Mouse (Mus musculus) spleen, postnatal 10 days (tissue): ENCODE measurements around the gene Clasp1.

ENCODE experiments used
- DNase-seq, 2 experiments: peaks; one replicate each; pipeline ENCODE4 v3.0.0; 2021 to 2022; ENCODE audit warnings: low spot score in 2 of 2

Clasp1 gene

GRCm38 (mm10) chr1:118498311-118498710 is 109.5 kb downstream of the Clasp1 start:
- DNase-seq, result peak; percentile 79 to 88

GRCm38 (mm10) chr1:118500606-118501005 is 111.7 kb downstream of the Clasp1 start:
- DNase-seq, result no peak

DNA sequence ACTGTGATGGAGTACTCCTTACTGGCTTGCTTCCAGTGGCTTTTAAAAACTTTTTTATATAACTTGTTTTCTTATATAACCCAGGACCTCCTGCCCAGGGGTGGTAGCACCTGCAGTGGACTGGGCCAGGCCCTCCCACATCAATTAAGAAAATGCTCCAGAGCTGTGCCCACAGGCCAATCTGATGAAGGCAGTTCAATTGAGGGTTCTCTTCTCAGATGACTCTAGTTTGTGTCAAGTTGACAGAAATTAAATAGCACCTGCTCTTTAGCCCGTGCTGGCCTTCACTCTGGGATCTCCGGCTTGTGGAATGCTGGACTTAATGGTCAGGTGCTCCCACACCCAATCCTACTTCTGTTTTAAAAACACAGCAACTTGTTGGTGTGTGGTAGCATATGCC is 112.8 kb downstream of the Clasp1 start:
- no peak for DNase-seq

DNA sequence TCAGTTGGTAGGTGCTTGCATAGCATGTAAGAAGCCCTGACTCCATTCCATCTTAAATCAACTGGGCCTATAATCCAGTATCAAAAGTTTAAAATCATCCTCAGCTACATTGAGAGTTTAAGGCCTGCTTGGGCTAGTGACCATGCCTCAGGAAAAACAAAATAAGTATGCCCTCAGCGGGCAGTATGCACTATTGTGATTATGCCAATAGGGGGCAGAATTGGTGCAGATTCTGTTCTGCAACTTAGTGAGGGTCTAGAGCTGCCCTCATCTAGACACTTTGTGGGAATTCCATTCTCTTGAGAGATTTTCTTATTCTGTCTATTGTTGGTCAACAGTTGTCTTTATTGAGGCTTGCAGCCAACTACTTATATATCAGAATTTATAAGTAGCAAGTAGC is 116.9 kb downstream of the Clasp1 start:
- DNase-seq, result no peak

- DNase-seq, result no peak
Measured at GRCm38 (mm10) chr1:118510996-118511395, 122.1 kb downstream of the Clasp1 start.

- no peak for DNase-seq
Measured at GRCm38 (mm10) chr1:118511738-118512530, 123.1 kb downstream of the Clasp1 start.

DNA sequence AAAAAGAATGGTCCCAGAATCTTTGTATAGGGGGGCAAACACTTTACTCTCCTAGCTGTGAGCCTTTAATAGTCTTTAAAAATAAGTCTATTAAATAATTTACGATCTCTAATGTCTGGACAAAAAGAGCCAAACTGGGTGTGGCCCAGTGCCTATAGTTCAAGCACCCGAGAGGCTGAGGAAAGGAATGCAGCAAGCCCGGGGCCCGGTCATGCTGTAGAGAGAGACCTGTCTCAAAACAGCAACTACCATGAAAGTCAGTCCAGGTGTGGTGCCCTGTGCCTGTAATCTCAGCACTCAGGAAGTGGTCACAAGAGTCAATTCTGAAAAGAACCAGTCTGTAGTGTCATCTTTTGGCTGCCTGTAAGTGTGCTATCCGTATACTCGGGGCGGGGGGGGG is 127.4 kb downstream of the Clasp1 start:
- DNase-seq, result no peak

DNA sequence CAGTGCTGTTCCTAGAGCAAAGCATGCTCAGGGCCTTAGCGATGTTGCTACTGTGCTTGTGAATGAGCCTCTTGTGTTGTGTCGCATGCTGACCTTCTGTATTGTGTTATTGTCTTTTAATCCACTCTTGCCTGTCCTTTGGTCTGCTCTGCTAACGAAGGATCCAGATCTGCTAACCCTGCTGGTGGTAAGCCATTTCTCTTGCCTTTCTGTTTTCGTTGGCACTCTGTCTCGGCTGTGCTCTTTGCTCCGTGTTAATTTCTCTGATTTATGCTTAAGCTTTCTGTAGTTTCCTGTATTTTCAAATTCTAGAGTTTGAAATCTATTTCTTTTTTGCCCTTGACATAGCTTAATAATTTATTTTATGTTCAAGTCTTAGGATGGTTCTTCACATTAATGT is 134.3 kb downstream of the Clasp1 start:
- DNase-seq, result no peak

DNA sequence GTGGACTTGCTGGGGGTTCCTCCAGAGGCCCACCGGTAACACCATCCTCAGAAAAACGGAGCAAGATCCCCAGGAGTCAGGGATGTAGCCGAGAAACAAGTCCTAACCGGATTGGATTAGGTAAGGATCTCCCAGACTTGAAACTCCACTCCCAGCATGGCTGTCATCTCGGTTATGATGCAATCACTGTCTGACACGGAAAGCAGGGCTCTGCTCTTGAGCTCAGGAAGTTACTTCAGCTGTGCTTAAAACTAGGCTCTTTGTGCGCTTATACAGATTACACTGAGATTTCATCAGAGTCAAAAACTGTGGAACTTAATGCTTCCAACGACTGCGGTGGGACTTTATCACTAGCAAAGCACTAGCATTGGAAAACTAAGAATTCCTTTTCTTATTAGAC is 136.5 kb downstream of the Clasp1 start:
- DNase-seq, result no peak

GRCm38 (mm10) chr1:118529213-118529612 is 140.4 kb downstream of the Clasp1 start:
- peak in 1 of 2 experiments; percentile 22 for DNase-seq

DNA sequence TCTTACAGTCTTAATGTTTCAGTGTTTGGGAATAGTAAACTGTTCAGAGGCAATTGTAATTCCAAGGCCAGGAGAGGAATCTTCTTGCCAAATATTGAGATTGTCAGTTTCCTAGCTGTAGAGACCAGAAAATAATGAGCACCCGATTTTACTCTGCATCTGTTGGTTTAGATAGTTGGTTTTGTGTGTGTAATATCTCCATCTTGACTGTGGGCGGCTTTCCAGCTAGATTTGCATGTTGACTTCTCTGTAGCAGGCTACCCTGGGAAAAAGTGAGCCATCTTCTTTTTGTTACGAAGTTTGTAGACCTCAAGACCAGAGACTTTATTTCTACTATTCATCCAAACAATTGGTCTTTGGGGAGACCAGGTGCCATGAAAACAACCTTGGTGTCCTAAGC is 142.4 kb downstream of the Clasp1 start:
- no peak for DNase-seq

DNA sequence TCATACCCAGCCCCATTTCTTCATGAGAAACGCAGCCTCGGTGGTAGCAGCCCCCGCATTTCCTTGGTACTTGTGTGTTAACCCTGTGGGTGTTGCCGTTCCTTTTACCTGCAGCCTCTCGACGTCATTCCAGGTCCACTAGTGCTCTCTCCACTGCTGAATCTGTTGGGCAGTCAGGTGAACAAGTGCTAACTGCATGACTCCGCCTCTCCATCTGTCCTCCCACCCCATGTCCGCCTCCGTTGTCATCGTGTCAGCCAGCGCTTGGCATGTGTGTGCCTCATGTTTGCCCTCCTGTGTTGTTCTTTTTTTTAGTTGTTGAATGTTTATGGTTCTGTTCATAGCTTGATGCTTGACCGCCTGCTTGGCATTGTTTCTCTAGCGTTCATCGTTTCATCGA is 147.2 kb downstream of the Clasp1 start:
- DNase-seq, result no peak

- DNase-seq, result no peak
Measured at GRCm38 (mm10) chr1:118539046-118539445, 150.2 kb downstream of the Clasp1 start.

- no peak for DNase-seq
Measured at GRCm38 (mm10) chr1:118542880-118543279, 154.0 kb downstream of the Clasp1 start.

DNA sequence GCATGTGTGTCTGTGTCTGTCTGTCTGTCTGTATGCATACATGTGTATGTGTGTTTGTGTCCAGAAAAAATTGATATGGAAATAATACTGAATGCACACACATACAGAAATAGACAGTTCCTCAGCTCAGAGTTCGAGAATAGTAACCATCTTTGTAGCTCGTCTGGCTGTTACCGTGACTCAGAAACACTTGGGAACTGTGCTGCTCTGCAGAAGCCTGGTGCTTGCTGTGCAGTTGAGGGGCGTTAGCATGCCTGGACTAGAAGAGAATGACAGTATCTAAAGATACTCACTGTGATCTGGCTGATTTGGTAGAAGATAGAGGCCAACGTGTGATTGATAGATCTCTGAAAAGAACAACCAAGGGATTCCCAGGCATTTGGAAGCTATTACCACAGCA is 159.9 kb downstream of the Clasp1 start:
- DNase-seq, result no peak

DNA sequence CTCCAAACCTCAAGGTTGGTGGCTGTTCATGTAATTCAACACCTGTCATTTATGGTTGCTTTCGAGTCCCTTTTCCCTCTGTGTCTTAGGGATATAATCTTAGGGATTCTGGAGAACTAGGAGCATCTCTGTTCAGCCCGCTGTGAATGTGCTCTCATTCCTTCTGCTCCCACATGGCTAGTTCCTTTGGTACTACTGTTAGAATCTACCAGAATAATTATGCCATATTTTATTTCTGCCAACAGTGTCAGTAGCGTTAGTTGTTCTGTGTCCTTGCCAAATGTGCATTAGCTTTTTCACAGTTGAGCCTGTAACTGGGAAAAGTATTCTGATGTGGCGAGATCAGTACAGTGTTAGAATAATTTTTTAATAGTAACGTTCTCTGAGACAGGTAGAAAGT is 162.3 kb downstream of the Clasp1 start:
- DNase-seq, result no peak

- DNase-seq, result no peak
Measured at GRCm38 (mm10) chr1:118552071-118552470, 163.2 kb downstream of the Clasp1 start.

DNA sequence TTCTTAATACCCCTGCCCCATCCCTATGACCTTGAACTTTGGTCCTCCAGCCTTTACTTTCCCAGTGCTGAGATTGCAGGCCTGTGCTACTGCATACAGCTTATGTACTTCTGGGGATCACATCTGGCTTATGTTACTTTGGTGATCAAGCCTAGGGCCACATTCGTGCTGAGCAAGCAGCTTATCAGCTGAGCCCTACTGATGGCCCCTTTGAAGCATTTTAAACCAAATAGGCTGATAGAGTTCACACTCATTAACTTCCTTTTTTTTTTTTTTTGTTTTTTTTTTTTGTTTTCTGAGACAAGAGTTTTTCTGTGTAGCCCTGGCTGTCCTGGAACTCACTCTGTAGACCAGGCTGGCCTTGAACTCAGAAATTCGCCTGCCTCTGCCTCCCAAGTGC is 164.2 kb downstream of the Clasp1 start:
- no peak for DNase-seq

DNA sequence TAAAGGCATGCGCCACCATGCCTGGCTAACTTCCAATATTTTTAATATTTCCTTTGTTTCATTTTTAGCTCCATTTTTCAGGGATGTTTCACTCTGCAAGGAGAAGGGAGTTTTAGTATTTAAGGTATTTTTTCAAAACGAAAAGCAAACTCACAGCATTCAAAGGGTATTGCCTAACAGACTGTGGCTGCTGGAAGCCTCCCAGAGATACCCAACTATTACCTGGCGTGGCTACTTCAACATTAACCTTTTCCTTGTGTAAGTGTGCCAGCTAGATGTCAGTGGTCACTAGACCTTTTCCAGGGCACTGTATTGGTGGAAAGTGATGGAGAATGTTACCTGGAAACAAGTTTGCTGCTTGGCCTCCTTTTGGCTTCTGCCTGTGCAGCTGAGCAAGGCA is 164.6 kb downstream of the Clasp1 start:
- DNase-seq, result no peak

DNA sequence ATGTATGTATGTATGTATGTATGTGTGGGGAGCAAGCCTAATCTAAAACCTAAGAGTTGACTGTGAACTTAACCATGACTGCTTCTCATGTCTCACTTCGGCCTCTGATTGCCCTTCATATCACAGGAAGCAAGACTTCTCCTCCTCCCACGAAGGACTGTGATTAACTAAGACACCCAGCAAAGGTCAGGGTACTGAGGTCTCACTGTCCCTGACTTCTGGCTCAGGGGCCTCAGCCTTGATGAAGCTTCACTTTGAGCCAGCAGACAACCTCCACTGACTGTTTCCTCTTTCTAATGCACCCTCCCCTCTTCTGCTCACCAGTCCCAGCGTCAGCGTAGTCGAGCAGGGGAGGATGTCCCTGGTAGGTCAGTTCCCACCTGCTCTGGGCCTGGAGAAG is 166.1 kb downstream of the Clasp1 start:
- no peak for DNase-seq

GRCm38 (mm10) chr1:118559716-118560115 is 170.9 kb downstream of the Clasp1 start:
- DNase-seq, result no peak

DNA sequence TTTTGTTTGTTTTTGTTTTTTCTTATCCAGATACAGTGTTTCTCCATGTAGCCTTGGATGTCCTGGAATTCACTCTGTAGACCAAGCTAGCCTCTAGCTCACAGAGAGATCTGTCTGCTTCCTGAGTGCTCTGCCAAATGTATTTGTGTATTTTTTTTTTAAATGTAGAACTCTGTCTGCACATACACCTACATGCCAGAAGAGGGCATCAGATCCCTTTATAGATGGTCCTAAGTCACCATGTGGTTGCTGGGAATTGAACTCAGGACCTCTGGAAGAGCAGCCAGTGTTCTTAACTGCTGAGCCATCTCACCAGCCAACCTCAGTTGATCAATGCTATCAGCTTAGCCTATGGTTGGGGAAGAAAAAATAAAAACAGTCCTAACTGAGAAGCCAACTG is 175.7 kb downstream of the Clasp1 start:
- no peak for DNase-seq

GRCm38 (mm10) chr1:118567659-118568058 is 178.8 kb downstream of the Clasp1 start:
- no peak for DNase-seq

DNA sequence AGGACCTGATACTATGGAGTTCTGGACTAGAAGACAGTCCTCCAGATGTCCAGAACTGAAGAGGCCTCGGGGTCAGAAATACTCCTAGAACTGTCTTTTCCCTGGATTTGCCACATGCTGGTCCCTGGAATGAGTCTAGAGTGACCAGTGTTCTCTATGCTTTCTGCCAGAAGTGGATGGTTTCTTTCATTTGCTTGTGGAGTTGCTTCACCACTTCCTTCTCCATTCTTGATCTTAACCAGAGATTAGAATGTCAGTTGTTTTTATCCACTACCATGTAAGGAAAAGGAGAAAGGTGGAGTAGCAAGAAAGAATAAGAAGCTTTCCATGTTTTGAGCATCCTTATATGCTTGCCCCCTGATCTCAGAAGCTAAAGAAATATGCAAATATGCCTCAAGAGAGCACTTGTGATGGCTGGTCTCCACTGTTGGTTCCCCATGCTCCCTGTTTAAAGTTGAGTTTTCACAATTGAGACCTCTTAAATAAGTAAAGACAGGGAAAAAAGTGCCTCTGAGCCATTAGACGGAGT is 191.4 kb downstream of the Clasp1 start:
- DNase-seq, result no peak
